Mouse (Mus musculus): ENCODE data around the gene Sox11.

Gene Sox11

GRCm38 (mm10) chr12:27341871-27342690, at the start of gene Sox11:
Gene Sox11 (minus strand): TSS chr12:27342574.
- DNase-seq (ENCODE audit: low spot score) = no peak

GRCm38 (mm10) chr12:27391652-27392305, 49.4 kb upstream of the Sox11 start:
- DNase-seq (ENCODE audit: low spot score) = no peak

GRCm38 (mm10) chr12:27390439-27390838, 48.1 kb upstream of the Sox11 start:
- no peak for DNase-seq (ENCODE audit: low spot score)

- DNase-seq (ENCODE audit: low spot score) = no peak
Measured at GRCm38 (mm10) chr12:27389429-27389828, 47.1 kb upstream of the Sox11 start.

GRCm38 (mm10) chr12:27372505-27372904, 30.1 kb upstream of the Sox11 start:
- no peak for DNase-seq (ENCODE audit: low spot score)

GRCm38 (mm10) chr12:27370756-27371155, 28.4 kb upstream of the Sox11 start:
- no peak for DNase-seq (ENCODE audit: low spot score)

- no peak for DNase-seq (ENCODE audit: low spot score)
Measured at GRCm38 (mm10) chr12:27367476-27367875, 25.1 kb upstream of the Sox11 start.

- no peak for DNase-seq (ENCODE audit: low spot score)
Measured at GRCm38 (mm10) chr12:27363840-27364640, 21.7 kb upstream of the Sox11 start.

- no peak for DNase-seq (ENCODE audit: low spot score)
Measured at GRCm38 (mm10) chr12:27357076-27357637, 14.8 kb upstream of the Sox11 start.

GRCm38 (mm10) chr12:27356571-27356970, 14.2 kb upstream of the Sox11 start:
- no peak for DNase-seq (ENCODE audit: low spot score)

- DNase-seq (ENCODE audit: low spot score) = no peak
Measured at GRCm38 (mm10) chr12:27343606-27344410, 1.4 kb upstream of the Sox11 start.

- DNase-seq (ENCODE audit: low spot score) = peak; percentile 87
Measured at GRCm38 (mm10) chr12:27342691-27343605, 574 bp upstream of the Sox11 start.

- peak; percentile 37 for DNase-seq (ENCODE audit: low spot score)
Measured at GRCm38 (mm10) chr12:27341130-27341870, 1.1 kb downstream of the Sox11 start.

GRCm38 (mm10) chr12:27340451-27341035, 1.8 kb downstream of the Sox11 start:
- no peak for DNase-seq (ENCODE audit: low spot score)

GRCm38 (mm10) chr12:27339171-27339751, 3.1 kb downstream of the Sox11 start:
- peak; percentile 42 for DNase-seq (ENCODE audit: low spot score)

GRCm38 (mm10) chr12:27338721-27339170, 3.6 kb downstream of the Sox11 start:
- peak; percentile 13 for DNase-seq (ENCODE audit: low spot score)

- peak; percentile 27 for DNase-seq (ENCODE audit: low spot score)
Measured at GRCm38 (mm10) chr12:27338116-27338515, 4.3 kb downstream of the Sox11 start.

- DNase-seq (ENCODE audit: low spot score) = no peak
Measured at GRCm38 (mm10) chr12:27337482-27337881, 4.9 kb downstream of the Sox11 start.

- DNase-seq (ENCODE audit: low spot score) = no peak
Measured at GRCm38 (mm10) chr12:27336801-27337200, 5.6 kb downstream of the Sox11 start.

All from left cerebral cortex, adult 11 months (tissue).